Mouse (Mus musculus): ENCODE measurements at regions not wholly inside any gene's neighbourhood (a gene's known extent, or its start where the extent isn't known, plus 50 kb on each side); places are given as distances from the start of the nearest gene placed in this dataset.

DNA sequence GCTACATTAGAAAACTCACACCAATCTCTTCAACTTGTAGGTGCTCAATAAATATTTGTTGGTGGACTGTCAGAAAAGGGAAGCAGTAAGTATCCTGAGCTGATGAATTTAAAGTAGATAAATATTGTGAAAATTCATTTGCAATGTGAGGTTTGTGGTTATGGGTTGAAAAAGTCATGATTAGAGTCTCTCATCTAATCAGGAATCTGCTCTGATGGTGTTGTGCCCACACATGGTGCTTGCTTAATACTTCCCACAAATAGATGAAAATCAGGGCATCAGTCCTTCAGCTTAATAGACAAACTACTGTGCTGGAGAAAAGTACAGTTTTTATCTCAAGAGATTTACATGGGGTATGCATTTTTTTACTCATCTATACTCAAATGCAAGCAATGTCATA is 59.9 kb downstream of the S1pr1 start:
- DNase-seq (ENCODE audit: low spot score in 2 of 2), result no peak

DNA sequence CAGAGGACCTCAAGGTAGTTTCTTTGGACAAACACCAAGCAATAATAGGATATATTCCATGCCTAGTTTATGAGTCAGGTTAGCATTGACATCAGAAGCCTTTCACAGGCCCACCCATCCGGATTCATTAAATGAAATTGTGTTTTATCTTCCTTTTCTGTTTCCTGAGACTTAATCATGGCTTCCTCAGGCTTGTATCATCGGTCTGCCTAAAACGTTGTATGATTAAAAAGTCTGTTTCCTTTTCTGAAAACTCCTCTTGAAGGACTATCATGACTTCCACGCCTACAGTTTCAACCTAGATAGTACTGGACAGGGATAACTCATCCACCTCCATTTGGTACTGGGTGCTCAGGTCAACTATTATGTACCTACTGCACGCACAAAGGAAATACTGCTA is 62.6 kb downstream of the S1pr1 start:
- no peak for DNase-seq (ENCODE audit: low spot score in 2 of 2)

GRCm38 (mm10) chr3:115649338-115650117 is 65.3 kb downstream of the S1pr1 start:
- no peak for DNase-seq (ENCODE audit: low spot score in 2 of 2)

DNA sequence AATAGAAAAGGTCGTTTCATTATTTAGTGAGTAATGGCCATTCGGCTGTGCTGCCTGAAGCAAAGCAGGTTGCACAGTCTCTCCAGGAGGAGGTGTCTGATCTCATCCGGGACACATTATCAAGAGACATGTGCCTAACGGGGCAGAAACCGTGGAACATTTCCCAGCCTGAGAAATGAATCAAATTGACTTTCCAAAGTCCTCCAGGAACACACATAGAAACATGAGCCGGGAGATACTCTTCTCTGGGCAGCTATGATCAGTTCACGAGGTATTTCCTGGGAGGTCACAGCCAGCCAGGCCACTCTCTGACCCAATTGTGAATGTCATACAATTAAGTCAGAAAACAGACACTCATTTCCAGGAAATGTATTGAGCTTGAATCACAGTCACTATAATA is 67.9 kb downstream of the S1pr1 start:
- DNase-seq (ENCODE audit: low spot score in 2 of 2), result no peak

DNA sequence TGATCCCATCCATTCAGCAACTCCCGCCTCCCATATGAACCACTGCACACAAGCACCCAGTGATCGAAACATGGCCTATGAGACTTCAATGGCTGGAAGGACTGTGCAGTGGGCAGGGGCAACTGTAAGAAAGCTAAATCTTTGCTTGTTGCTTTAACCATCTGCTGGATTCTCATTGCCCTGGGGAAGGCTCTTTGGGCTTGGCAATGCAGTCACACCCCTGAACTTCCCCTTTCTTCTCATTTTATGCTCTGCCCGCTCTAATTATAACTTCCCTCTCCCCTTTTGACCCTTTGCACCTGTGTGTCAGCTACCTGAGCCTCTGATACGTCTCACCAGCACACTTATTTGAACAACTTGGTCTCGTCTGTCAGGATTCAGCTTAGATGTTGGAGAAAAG is 70.6 kb downstream of the S1pr1 start:
- no peak for DNase-seq (ENCODE audit: low spot score in 2 of 2)

GRCm38 (mm10) chr3:115642846-115643260 is 72.0 kb downstream of the S1pr1 start:
- peak; percentile 53 to 55 for DNase-seq (ENCODE audit: low spot score in 2 of 2)

DNA sequence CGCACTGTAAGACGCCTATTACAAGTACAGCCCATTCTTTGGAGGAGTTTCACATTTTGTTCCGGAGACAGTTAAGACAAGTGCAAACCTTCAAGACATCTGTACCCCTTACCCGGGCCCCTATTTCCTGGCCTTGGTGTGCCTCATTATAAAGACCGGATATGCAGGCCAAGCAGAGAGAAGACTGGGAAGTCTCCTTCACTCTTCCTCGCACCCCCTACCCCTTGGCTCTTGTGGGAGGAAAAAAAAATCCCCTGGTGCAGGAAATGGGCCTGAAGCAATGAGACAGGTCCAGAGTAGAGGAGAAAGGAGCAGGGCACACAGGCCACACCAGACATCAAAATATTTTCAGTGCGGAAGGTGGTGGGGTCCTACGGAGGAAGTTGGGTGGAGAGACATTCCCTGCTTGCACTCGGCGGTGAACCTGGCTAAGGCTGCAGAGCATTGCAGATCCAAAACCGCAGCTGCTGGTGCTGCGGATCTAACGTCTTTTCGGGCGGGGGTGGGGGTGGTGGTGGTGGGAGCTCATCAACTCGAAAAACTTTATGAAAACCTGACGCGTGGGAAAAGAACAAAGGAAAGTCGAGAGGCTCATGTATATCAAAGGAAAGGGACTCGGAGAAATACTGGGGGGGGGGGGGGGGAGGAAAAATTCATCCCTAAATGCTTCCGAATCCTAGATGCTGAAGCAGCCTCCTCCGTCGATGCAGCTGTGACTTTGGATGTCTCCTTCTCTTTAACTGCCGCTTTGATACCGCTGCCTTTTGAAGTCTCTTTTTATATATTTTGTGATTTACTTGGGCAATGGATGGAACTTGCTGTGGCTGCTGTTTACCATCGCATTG is 72.6 kb downstream of the S1pr1 start:
- no peak for DNase-seq (ENCODE audit: low spot score in 2 of 2)

- DNase-seq (ENCODE audit: low spot score in 2 of 2), result no peak
These were observed 73.5 kb downstream of the S1pr1 start for GRCm38 (mm10) chr3:115641411-115641810.

- DNase-seq (ENCODE audit: low spot score in 2 of 2), result no peak
These were observed 79.4 kb downstream of the S1pr1 start for GRCm38 (mm10) chr3:115635487-115635886.

- DNase-seq (ENCODE audit: low spot score in 2 of 2), result no peak
These were observed 79.8 kb downstream of the S1pr1 start for GRCm38 (mm10) chr3:115635081-115635480.

GRCm38 (mm10) chr3:115632417-115632743 is 82.5 kb downstream of the S1pr1 start:
- no peak for DNase-seq (ENCODE audit: low spot score in 2 of 2)

DNA sequence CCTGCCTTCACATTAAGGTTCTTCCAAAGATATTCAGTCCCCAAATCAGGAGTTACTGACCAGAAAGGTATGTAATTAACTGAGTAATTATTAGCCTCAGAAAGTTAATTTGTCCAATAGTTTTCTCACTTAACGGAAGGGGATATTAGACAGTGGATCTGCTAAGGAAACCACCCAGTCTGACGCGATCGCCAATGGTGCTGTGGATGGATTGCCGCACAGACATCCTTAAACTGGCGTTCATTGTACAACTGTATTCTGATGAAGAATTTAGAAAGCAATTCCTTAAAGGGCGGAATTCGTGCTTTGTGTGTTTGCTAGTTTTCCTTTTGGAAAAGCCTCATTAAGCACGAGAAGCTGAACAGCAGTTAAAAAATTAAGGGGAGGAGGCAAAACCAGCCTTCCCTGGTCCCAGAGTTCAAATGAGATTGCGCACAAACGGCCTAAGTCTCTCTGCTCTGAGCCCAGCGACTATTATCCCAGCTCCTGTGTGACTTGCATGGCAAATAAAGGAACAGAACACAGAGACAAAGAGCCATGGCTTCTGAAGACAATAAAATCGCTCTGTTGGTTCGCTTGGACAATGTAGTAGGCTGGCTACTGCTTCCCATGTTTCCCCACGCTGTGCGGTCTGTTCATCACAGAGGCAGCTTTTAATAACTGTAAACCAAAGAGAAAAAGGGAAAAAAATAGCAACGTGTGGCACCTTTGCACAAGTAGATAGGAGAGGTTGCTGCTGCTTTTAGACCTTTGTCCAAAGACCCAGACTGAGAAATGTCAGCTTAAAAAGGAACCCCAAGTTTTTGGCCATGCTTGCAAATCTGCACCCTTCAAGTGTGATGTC is 83.1 kb downstream of the S1pr1 start:
- DNase-seq (ENCODE audit: low spot score in 2 of 2), result no peak

DNA sequence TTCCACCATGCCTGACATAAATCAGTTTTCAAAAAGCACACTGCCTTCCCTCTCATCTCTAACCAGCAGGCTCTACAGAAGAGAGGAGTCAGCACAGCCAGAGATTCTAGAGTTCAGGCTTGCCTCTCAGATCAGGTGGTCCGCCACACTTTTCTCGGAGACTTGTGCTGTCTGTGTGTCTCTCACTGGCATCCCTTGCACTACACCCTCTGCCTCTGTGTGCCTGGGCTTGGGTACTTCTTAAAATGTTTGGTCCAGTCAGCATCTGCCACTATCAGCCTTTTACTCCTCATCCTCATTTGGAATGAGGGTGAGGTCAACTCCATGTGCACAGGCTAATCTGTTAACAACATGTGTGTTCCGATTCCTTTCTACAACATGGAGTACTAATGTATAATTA is 92.0 kb downstream of the S1pr1 start:
- DNase-seq (ENCODE audit: low spot score in 2 of 2), result no peak

GRCm38 (mm10) chr3:115622300-115622699 is 92.6 kb downstream of the S1pr1 start:
- no peak for DNase-seq (ENCODE audit: low spot score in 2 of 2)

- DNase-seq (ENCODE audit: low spot score in 2 of 2), result no peak
These were observed 94.9 kb downstream of the S1pr1 start for GRCm38 (mm10) chr3:115619970-115620369.

DNA sequence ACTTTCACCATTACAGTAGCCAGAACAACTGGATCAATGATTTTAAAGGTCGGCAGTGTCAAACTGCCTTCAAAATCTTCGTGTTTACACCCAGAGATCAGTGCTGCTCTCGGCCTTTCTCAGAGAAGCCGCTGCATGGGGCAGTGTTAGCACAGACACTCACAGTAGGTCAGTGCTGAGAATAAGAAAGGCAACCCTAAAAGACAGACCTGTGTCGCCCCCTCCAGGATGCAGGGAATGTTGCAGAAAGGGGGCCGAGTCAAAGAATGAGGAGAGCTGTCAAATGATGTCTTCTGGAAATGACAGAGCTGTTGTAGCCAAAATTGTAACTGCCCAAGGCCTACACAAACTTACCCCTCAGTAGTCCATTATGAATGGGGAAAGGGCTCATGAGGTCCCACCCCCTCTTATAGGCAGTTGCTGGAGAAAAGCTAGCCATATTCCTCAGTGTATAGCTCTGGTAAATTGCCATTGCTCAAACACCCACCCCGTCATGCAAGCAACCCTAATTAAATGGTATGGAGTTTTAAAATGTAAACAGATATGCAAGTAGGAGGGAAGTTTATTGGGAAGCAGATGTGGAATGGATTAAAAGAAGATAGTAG is 98.8 kb downstream of the S1pr1 start:
- no peak for DNase-seq (ENCODE audit: low spot score in 2 of 2)

- DNase-seq (ENCODE audit: low spot score in 2 of 2), result no peak
These were observed 102.0 kb downstream of the S1pr1 start for GRCm38 (mm10) chr3:115612859-115613258.

DNA sequence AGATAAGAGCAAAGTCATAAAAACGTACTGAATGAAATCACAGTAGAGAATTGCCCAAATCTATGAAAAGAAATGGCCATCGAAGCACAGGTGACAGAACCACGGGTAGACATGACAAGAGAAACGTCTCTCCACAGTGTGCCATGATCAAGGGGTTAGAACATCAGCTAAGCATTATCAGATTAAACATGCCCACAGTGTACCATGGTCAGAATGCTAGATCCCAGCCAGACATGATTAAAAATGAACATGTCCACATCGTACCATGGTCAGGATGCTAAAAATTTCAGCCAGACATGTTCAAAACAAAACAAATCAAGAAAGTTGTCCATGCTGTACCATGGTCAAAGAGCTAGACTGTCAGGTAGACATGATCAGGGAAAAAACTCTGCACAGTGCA is 106.8 kb downstream of the S1pr1 start:
- DNase-seq (ENCODE audit: low spot score in 2 of 2), result no peak

GRCm38 (mm10) chr3:115604734-115605279 is 110.1 kb downstream of the S1pr1 start:
- DNase-seq (ENCODE audit: low spot score in 2 of 2), result no peak

DNA sequence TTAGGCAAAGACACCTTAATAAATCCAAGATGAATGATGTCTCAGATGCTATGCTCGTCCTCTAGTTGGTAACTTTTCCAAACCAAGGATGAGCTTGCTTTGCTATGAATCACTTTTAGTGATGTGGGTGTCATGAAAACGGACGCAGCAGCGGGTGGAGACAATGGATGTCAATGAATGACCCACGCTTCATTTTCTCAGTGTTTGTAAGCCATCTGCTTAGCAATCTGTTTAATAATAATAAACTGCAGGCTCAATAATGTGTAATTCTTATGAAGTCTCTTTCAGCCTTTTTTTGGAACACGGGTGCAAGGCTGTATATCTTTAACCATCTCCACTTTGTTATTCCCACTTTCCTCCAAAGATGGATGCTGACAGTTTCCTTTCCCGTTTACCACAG is 110.6 kb downstream of the S1pr1 start:
- DNase-seq (ENCODE audit: low spot score in 2 of 2), result no peak

DNA sequence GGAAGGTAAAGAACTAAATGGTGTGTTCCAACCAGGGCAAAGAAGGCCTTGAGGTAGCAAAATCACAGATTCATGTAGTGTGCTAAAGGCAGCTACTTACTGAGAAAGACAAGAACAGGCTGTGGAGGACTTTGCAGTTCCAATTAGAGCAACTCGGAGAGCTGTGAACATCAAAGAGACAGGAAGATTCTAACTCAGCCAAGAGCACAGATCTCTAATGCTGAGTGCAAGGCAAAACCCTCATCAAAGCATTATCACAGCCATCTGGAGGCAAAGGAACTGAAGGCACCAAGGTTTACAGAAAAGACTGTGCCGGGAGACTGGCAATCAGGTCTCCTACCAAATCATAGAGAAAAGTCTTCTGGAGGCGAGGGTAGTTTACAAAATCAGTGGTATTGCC is 111.1 kb downstream of the S1pr1 start:
- DNase-seq (ENCODE audit: low spot score in 2 of 2), result no peak

DNA sequence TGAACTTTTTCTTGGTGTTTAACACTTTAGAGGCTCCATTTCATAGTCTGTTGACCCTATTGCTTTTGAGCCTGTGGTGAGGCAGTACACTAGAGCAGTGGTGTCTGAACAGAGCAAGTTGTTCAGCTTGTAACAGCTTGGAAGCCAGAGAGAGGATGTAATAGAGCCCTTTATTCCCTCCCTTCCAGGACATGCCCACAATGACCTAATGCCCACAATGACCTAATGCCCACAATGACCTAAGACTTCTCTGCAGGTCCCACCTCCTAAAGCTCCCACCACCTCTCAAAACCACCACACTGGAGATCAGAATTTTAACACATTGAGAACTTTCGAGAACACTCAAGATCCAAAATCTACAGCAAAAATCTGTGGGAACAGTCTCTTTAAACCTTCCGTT is 115.6 kb downstream of the S1pr1 start:
- no peak for DNase-seq (ENCODE audit: low spot score in 2 of 2)

Data from urinary bladder, adult 18-20 months (tissue).